Mouse (Mus musculus) layer of hippocampus, adult 11-12 months (tissue): ENCODE measurements at regions not wholly inside any gene's neighbourhood (a gene's known extent, or its start where the extent isn't known, plus 50 kb on each side); places are given as distances from the start of the nearest gene placed in this dataset.
"Not testable (repeated sequence)": the region's sequence is repeated elsewhere in the genome, so short reads cannot be mapped to it uniquely, and the experiment has no call there.

Experiments
- DNase-seq: peaks from one replicate; pipeline ENCODE4 v3.0.0; 2022; ENCODE audit warnings: low spot score

- no peak for DNase-seq
Observed at GRCm38 (mm10) chr16:55580827-55581226, 257.9 kb downstream of the Nfkbiz start.

- DNase-seq: no peak
Observed at GRCm38 (mm10) chr16:55578686-55579085, 260.0 kb downstream of the Nfkbiz start.

- not testable (repeated sequence) for DNase-seq
Observed at GRCm38 (mm10) chr16:55575609-55576283, 263.0 kb downstream of the Nfkbiz start.

GRCm38 (mm10) chr16:55571106-55571505 lies 267.6 kb downstream of the Nfkbiz start:
- no peak for DNase-seq

- no peak for DNase-seq
Observed at GRCm38 (mm10) chr16:55570097-55570496, 268.6 kb downstream of the Nfkbiz start.

- no peak for DNase-seq
Observed at GRCm38 (mm10) chr16:55555821-55556535, 258.2 kb upstream of the Zpld1 start.

- DNase-seq: no peak
Observed at GRCm38 (mm10) chr16:55555224-55555623, 257.4 kb upstream of the Zpld1 start.

- no peak for DNase-seq
Observed at GRCm38 (mm10) chr16:55553896-55554295, 256.1 kb upstream of the Zpld1 start.

- no peak for DNase-seq
Observed at GRCm38 (mm10) chr16:55551348-55551747, 253.6 kb upstream of the Zpld1 start.

GRCm38 (mm10) chr16:55550649-55551312 lies 253.0 kb upstream of the Zpld1 start:
- DNase-seq: peak; percentile 18

GRCm38 (mm10) chr16:55547095-55547494 lies 249.3 kb upstream of the Zpld1 start:
- no peak for DNase-seq

GRCm38 (mm10) chr16:55540336-55541015 lies 242.7 kb upstream of the Zpld1 start:
- no peak for DNase-seq

- DNase-seq: no peak
Observed at GRCm38 (mm10) chr16:55539179-55539578, 241.4 kb upstream of the Zpld1 start.

GRCm38 (mm10) chr16:55537548-55537947 lies 239.8 kb upstream of the Zpld1 start:
- DNase-seq: no peak

GRCm38 (mm10) chr16:55532686-55533085 lies 234.9 kb upstream of the Zpld1 start:
- DNase-seq: no peak

GRCm38 (mm10) chr16:55530844-55531243 lies 233.1 kb upstream of the Zpld1 start:
- no peak for DNase-seq

- DNase-seq: no peak
Observed at GRCm38 (mm10) chr16:55527680-55528079, 229.9 kb upstream of the Zpld1 start.

- no peak for DNase-seq
Observed at GRCm38 (mm10) chr16:55526230-55526842, 228.6 kb upstream of the Zpld1 start.

- no peak for DNase-seq
Observed at GRCm38 (mm10) chr16:55523264-55523663, 225.5 kb upstream of the Zpld1 start.

- no peak for DNase-seq
Observed at GRCm38 (mm10) chr16:55522283-55522682, 224.5 kb upstream of the Zpld1 start.

GRCm38 (mm10) chr16:55521421-55521971 lies 223.7 kb upstream of the Zpld1 start:
- no peak for DNase-seq

- no peak for DNase-seq
Observed at GRCm38 (mm10) chr16:55520077-55520476, 222.3 kb upstream of the Zpld1 start.
